Comparison of ENCODE assay signal across 8 mouse cellular contexts in genomic region chr16:97778353-97779025, GRCm38 (mm10). TPM values are rescaled to one million over a fixed set of nuclear protein-coding genes. Genes with fewer than 3 reads are reported as not detected.
DNase-seq lines count a peak whose midpoint lies in the region; ATAC-seq and TF ChIP-seq lines count a peak whose summit lies in the region.

No protein-coding gene starts in this region.

- H3K27me3 ChIP-seq in C2C12 (ENCODE audit: control insufficient read depth, insufficient read depth, insufficient read length) (no peaks in the 10 kb centered on the region), myocyte (ENCODE audit: control insufficient read depth, insufficient read depth, insufficient read length) (no peaks in the 10 kb centered on the region)
- H3K27me3 ChIP-seq in heart, embryonic 11.5 days (ENCODE audit: control insufficient read depth, insufficient read depth, low read length), result no peaks in the 10 kb centered on the region
- H3K27me3 ChIP-seq in kidney, embryonic 15.5 days, result no peaks in the 10 kb centered on the region
- no peaks in the 10 kb centered on the region for H3K27me3 ChIP-seq in limb, embryonic 15.5 days
- H3K27me3 ChIP-seq in splenic B cell, adult 2 months (ENCODE audit: control insufficient read depth, insufficient read depth, low read length, poor library complexity, severe bottlenecking), result no peaks in the 10 kb centered on the region

- no peaks in the 10 kb centered on the region for H3K79me3 ChIP-seq in C2C12 (ENCODE audit: low read depth)

- H3ac ChIP-seq in C2C12 (ENCODE audit: control insufficient read depth, insufficient read length, low read depth), result no peak overlapping the region
- H3ac ChIP-seq in myocyte (ENCODE audit: control insufficient read depth, insufficient read length), result no peak overlapping the region

- peak; percentile 81 for DNase-seq in brain, adult 2 months (ENCODE audit: low read depth, low spot score)
- DNase-seq in splenic B cell, adult 2 months (ENCODE audit: low read depth, low spot score), result peak; percentile 55

- H3K36me3 ChIP-seq in C2C12 (ENCODE audit: control insufficient read depth, insufficient read depth) (no peaks in the 10 kb centered on the region), myocyte (ENCODE audit: control insufficient read depth, insufficient read depth) (no peaks in the 10 kb centered on the region)
- H3K36me3 ChIP-seq in heart, embryonic 11.5 days (ENCODE audit: control insufficient read depth, insufficient read depth, low read length), result no peaks in the 10 kb centered on the region
- H3K36me3 ChIP-seq in kidney, embryonic 15.5 days, result no peaks in the 10 kb centered on the region
- no peaks in the 10 kb centered on the region for H3K36me3 ChIP-seq in limb, embryonic 15.5 days
- H3K36me3 ChIP-seq in splenic B cell, adult 2 months (ENCODE audit: control insufficient read depth, insufficient read depth, low read length, poor library complexity, severe bottlenecking), result no peaks in the 10 kb centered on the region

- peak; percentile 78 for TF ChIP-seq CTCF in C2C12 (IDR thresholded peaks at IDR 0.05; ENCODE audit: control insufficient read depth, insufficient read depth, insufficient read length)

- no peak overlapping the region for H3K27ac ChIP-seq in heart, embryonic 11.5 days (ENCODE audit: low read depth, low read length)
- no peak overlapping the region for H3K27ac ChIP-seq in kidney, embryonic 15.5 days
- H3K27ac ChIP-seq in limb, embryonic 15.5 days, result no peak overlapping the region

- no peak overlapping the region for H3K4me3 ChIP-seq in C2C12 (ENCODE audit: insufficient read depth, poor library complexity, severe bottlenecking)
- 0 out of 2 replicates have a peak overlapping the region, but pooled peaks have one; percentile 3 for H3K4me3 ChIP-seq in heart, embryonic 11.5 days (ENCODE audit: low read depth, low read length)
- no peak overlapping the region for H3K4me3 ChIP-seq in kidney, embryonic 15.5 days (replicated peaks)
- no peak overlapping the region for H3K4me3 ChIP-seq in limb, embryonic 15.5 days
- no peak overlapping the region for H3K4me3 ChIP-seq in myocyte

- ATAC-seq in erythroid progenitor cell, adult 5-6 weeks (replicated peaks; ENCODE audit: low FRiP score, poor library complexity, severe bottlenecking), result peak; percentile 68
- ATAC-seq in heart, embryonic 11.5 days (replicated peaks; ENCODE audit: insufficient number of reproducible peaks, low FRiP score, low TSS enrichment), result no peak
- peak; percentile 71 for ATAC-seq in kidney, embryonic 15.5 days (replicated peaks; ENCODE audit: low FRiP score)
- ATAC-seq in limb, embryonic 15.5 days (ENCODE audit: insufficient number of reproducible peaks, low FRiP score, low TSS enrichment, low read depth), result peak; percentile 65

- 44% methylated on average over 15 of the region's 15 CpGs for WGBS in heart, embryonic 11.5 days (ENCODE audit: insufficient replicate concordance)
- 33% methylated on average over 15 of the region's 15 CpGs for WGBS in kidney, embryonic 15.5 days
- 24% methylated on average over 15 of the region's 15 CpGs for WGBS in limb, embryonic 15.5 days

- no peak for TF ChIP-seq POLR2A in myocyte (IDR thresholded peaks at IDR 0.05; ENCODE audit: insufficient read length, low read depth)

- no peaks in the 10 kb centered on the region for H3K9me3 ChIP-seq in heart, embryonic 11.5 days (replicated peaks; ENCODE audit: control insufficient read depth, low read length)
- H3K9me3 ChIP-seq in kidney, embryonic 15.5 days (replicated peaks), result no peaks in the 10 kb centered on the region
- no peaks in the 10 kb centered on the region for H3K9me3 ChIP-seq in limb, embryonic 15.5 days

- H3K9ac ChIP-seq in heart, embryonic 11.5 days (ENCODE audit: low read depth, low read length), result 0 out of 2 replicates have a peak overlapping the region, but pooled peaks have one; percentile 34
- no peak overlapping the region for H3K9ac ChIP-seq in kidney, embryonic 15.5 days
- H3K9ac ChIP-seq in limb, embryonic 15.5 days, result no peak overlapping the region

- H3K4me1 ChIP-seq in heart, embryonic 11.5 days (ENCODE audit: control insufficient read depth, insufficient read depth, low read length), result no peaks in the 10 kb centered on the region
- no peaks in the 10 kb centered on the region; the same call in 1 of the 2 replicates for H3K4me1 ChIP-seq in kidney, embryonic 15.5 days
- H3K4me1 ChIP-seq in limb, embryonic 15.5 days, result no peaks in the 10 kb centered on the region

- no peaks in the 10 kb centered on the region for H3K79me2 ChIP-seq in C2C12 (ENCODE audit: control insufficient read depth, insufficient read depth)
- H3K79me2 ChIP-seq in myocyte (ENCODE audit: control insufficient read depth, insufficient read depth), result no peaks in the 10 kb centered on the region

- peak overlapping the region; percentile 47 for H3K4me2 ChIP-seq in heart, embryonic 11.5 days
- H3K4me2 ChIP-seq in kidney, embryonic 15.5 days, result peak overlapping the region; percentile 40
- H3K4me2 ChIP-seq in limb, embryonic 15.5 days, result peak overlapping the region; percentile 38
- H3K4me2 ChIP-seq in myocyte (ENCODE audit: low read depth), result peak overlapping the region; percentile 55

TF ChIP-seq in C2C12, 6 proteins besides CTCF, POLR2A, EP300 and RAD21:
- TF ChIP-seq MAX (IDR thresholded peaks at IDR 0.05), result no peak

TF ChIP-seq in myocyte, 11 proteins besides CTCF, POLR2A, EP300 and RAD21:
- no peak for TF ChIP-seq MYOG (IDR thresholded peaks at IDR 0.05; ENCODE audit: control insufficient read depth in 1 of 3, insufficient read depth in 1 of 3, insufficient read length in 2 of 3, low read depth in 2 of 3)
- no peak for TF ChIP-seq TCF12 (IDR thresholded peaks at IDR 0.05; ENCODE audit: insufficient read depth, poor library complexity, severe bottlenecking)
- no peak for TF ChIP-seq REST (IDR thresholded peaks at IDR 0.05; ENCODE audit: insufficient read depth, insufficient read length)
- TF ChIP-seq MYOD1 (IDR thresholded peaks at IDR 0.05; ENCODE audit: control insufficient read depth in 1 of 3, insufficient read length in 2 of 3, low read depth in 2 of 3), result no peak
- TF ChIP-seq USF1 (IDR thresholded peaks at IDR 0.05; ENCODE audit: low read depth), result no peak
- no peak for TF ChIP-seq POLR2AphosphoS2 (IDR thresholded peaks at IDR 0.05; ENCODE audit: insufficient read length, low read depth)
- no peak for TF ChIP-seq CEBPB (IDR thresholded peaks at IDR 0.05; ENCODE audit: insufficient read depth, poor library complexity, severe bottlenecking)
- no peak for TF ChIP-seq MAX (IDR thresholded peaks at IDR 0.05; ENCODE audit: low read depth)
- TF ChIP-seq SRF (IDR thresholded peaks at IDR 0.05; ENCODE audit: control insufficient read depth, insufficient read length, low read depth), result no peak
- no peak for TF ChIP-seq E2F4 (IDR thresholded peaks at IDR 0.05; ENCODE audit: insufficient read depth)
- TF ChIP-seq TCF3 (IDR thresholded peaks at IDR 0.05; ENCODE audit: insufficient read length, low read depth), result no peak

RNA-seq across cellular contexts. Expression of gene Ripk4, which starts 14.9 kb away (rescaled TPM):
- polyA plus RNA-seq in C2C12 (2012; fragmentation: generic; extraction: Trizol), result not detected
- total RNA-seq in erythroid progenitor cell, adult 5-6 weeks (2015; ENCODE audit: low replicate concordance), result not detected in 2 replicates
- total RNA-seq in erythroid progenitor cell, adult 5-6 weeks (2017; ENCODE audit: low replicate concordance), result not detected in 2 replicates
- polyA plus RNA-seq in heart, embryonic 11.5 days (2014; fragmentation: Nextera tagmentation; extraction: Ambion mirVana), result 1.7 and 2.0 TPM in 2 replicates
- 9.0 and 9.5 TPM in 2 replicates for polyA plus RNA-seq in kidney, embryonic 15.5 days (2015; fragmentation: Nextera tagmentation; extraction: Ambion mirVana)
- polyA plus RNA-seq in limb, embryonic 15.5 days (2015; fragmentation: Nextera tagmentation; extraction: Ambion mirVana), result 23.2 and 26.0 TPM in 2 replicates
- polyA plus RNA-seq in myocyte (2012; fragmentation: generic; extraction: Trizol), result not detected
